Comparison of ENCODE assay signal across 12 mouse cellular contexts in genomic region chr19:20364931-20365330, GRCm38 (mm10).
"Had no signal": no experiment of that assay in that cellular context is flagged by ENCODE, and none has a peak within 500 bp of the region (broad histone marks: within the 10 kb centered on the region; RNA-seq: fewer than 3 reads in every experiment).

No protein-coding gene starts in this region.

- H3K36me3 ChIP-seq: limb, embryonic 12.5 days; liver, embryonic 13.5 days; lung, embryonic 15.5 days; midbrain, embryonic 12.5 days had no signal

- ATAC-seq: intestine, postnatal 0 days; liver, postnatal 0 days; midbrain, embryonic 16.5 days had no signal

- H3K9me3 ChIP-seq: limb, embryonic 12.5 days; liver, embryonic 13.5 days; lung, embryonic 15.5 days; midbrain, embryonic 12.5 days had no signal

- H3K27ac ChIP-seq: limb, embryonic 12.5 days; liver, embryonic 13.5 days; lung, embryonic 15.5 days; midbrain, embryonic 12.5 days; stomach, postnatal 0 days had no signal

- H3K9ac ChIP-seq: limb, embryonic 12.5 days; liver, embryonic 13.5 days; liver, postnatal 0 days; lung, embryonic 15.5 days; midbrain, embryonic 12.5 days had no signal

- H3K27me3 ChIP-seq: limb, embryonic 12.5 days; liver, embryonic 13.5 days; lung, embryonic 15.5 days; midbrain, embryonic 12.5 days had no signal

- DNase-seq: liver; liver, embryonic 13.5 days; liver, postnatal 0 days; right cerebral cortex, postnatal 14 days; thymus, adult 2 months; thymus, postnatal 25 days had no signal

- H3K4me3 ChIP-seq: limb, embryonic 12.5 days; liver, embryonic 13.5 days; lung, embryonic 15.5 days; midbrain, embryonic 12.5 days had no signal

- H3K4me1 ChIP-seq: limb, embryonic 12.5 days; liver, embryonic 13.5 days; lung, embryonic 15.5 days; midbrain, embryonic 12.5 days had no signal

- H3K4me2 ChIP-seq: limb, embryonic 12.5 days; liver, embryonic 13.5 days; lung, embryonic 15.5 days; midbrain, embryonic 12.5 days had no signal
